Comparison of ENCODE assay signal across 25 mouse cellular contexts in genomic region chr9:105254076-105254475, GRCm38 (mm10).
"Had no signal": no experiment of that assay in that cellular context is flagged by ENCODE, and none has a peak within 500 bp of the region (broad histone marks: within the 10 kb centered on the region; RNA-seq: fewer than 3 reads in every experiment).

No protein-coding gene starts in this region.

- ATAC-seq: hindbrain, postnatal 0 days; intestine, postnatal 0 days; liver, postnatal 0 days had no signal

- H3K9me3 ChIP-seq: heart, embryonic 13.5 days; heart, embryonic 15.5 days; hindbrain, embryonic 13.5 days; hindbrain, embryonic 15.5 days; limb, embryonic 10.5 days; limb, embryonic 12.5 days; liver, embryonic 15.5 days had no signal

- DNase-seq: gastrocnemius, postnatal 14 days; gastrocnemius, postnatal 36 days; heart, adult 2 months; heart, postnatal 14 days; heart, postnatal 36 days; kidney, adult 18-20 months; kidney, adult 8-10 months; kidney, postnatal 10 days; kidney, postnatal 25 days; kidney, postnatal 4 days; liver; liver, embryonic 13.5 days; liver, postnatal 0 days had no signal

- H3K4me3 ChIP-seq: heart, adult 2 months; heart, embryonic 13.5 days; heart, embryonic 15.5 days; hindbrain, embryonic 13.5 days; hindbrain, embryonic 15.5 days; layer of hippocampus, adult 2 months; limb, embryonic 10.5 days; limb, embryonic 12.5 days; liver, embryonic 13.5 days; liver, embryonic 15.5 days had no signal

- H3K4me1 ChIP-seq: heart, embryonic 13.5 days; heart, embryonic 15.5 days; limb, embryonic 10.5 days; limb, embryonic 12.5 days; liver, embryonic 13.5 days; liver, embryonic 15.5 days had no signal

- H3K27ac ChIP-seq: heart, adult 2 months; heart, embryonic 13.5 days; heart, embryonic 15.5 days; hindbrain, embryonic 15.5 days; hindbrain, postnatal 0 days; layer of hippocampus, adult 2 months; limb, embryonic 10.5 days; limb, embryonic 12.5 days; liver, embryonic 13.5 days; liver, embryonic 15.5 days had no signal

- H3K36me3 ChIP-seq: heart, embryonic 13.5 days; heart, embryonic 15.5 days; hindbrain, embryonic 13.5 days; hindbrain, embryonic 15.5 days; limb, embryonic 10.5 days; limb, embryonic 12.5 days; liver, embryonic 13.5 days; liver, embryonic 15.5 days had no signal

- H3K4me2 ChIP-seq: heart, embryonic 11.5 days; heart, embryonic 13.5 days; heart, embryonic 15.5 days; hindbrain, embryonic 13.5 days; hindbrain, embryonic 15.5 days; limb, embryonic 12.5 days; liver, embryonic 11.5 days; liver, embryonic 13.5 days; liver, embryonic 15.5 days had no signal

- H3K27me3 ChIP-seq: heart, embryonic 13.5 days; heart, embryonic 15.5 days; hindbrain, embryonic 13.5 days; hindbrain, embryonic 15.5 days; limb, embryonic 12.5 days; liver, embryonic 13.5 days; liver, embryonic 15.5 days had no signal

- H3K9ac ChIP-seq: heart, embryonic 13.5 days; heart, embryonic 15.5 days; hindbrain, embryonic 13.5 days; hindbrain, embryonic 15.5 days; limb, embryonic 12.5 days; liver, embryonic 13.5 days; liver, embryonic 15.5 days; liver, postnatal 0 days had no signal
